Mouse (Mus musculus): ENCODE measurements at regions not wholly inside any gene's neighbourhood (a gene's known extent, or its start where the extent isn't known, plus 50 kb on each side); places are given as distances from the start of the nearest gene placed in this dataset.

DNA sequence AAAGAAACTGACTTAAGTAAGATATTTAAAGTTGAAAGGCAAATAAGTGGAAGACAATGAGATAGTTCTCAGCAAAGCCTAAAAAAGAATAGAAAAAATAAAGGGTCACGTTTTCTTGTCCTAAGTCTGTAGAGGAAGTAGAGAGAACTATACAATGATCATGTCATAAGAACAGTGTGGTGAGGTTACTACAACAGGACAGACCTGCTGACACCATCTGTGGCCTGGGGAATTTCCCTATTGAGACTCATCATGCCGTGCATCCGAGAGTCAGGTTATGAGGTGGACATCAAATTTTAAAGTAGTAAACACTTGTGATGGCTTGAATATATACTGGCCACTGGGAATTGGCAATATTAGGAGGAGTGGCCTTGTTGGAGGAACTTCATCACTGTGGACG lies 522.1 kb downstream of the Arl4a start:
- no peak for TF ChIP-seq MAFK (IDR thresholded peaks at IDR 0.05; ENCODE audit: insufficient read depth, low read depth, low read length)
- no peak for TF ChIP-seq ZC3H11A (IDR thresholded peaks at IDR 0.05; ENCODE audit: borderline replicate concordance, low read depth, low read length)
- no peak for TF ChIP-seq HCFC1 (IDR thresholded peaks at IDR 0.05; ENCODE audit: borderline replicate concordance, insufficient read depth, low read length)
- TF ChIP-seq CHD2 (IDR thresholded peaks at IDR 0.05; ENCODE audit: low read depth, low read length), result no peak
